Mouse (Mus musculus) kidney, embryonic 16.5 days (tissue): ENCODE data around the gene Ak8. TPM values are rescaled to one million over a fixed set of nuclear protein-coding genes. Genes with fewer than 3 reads are reported as not detected.

Source experiments
- ATAC-seq: fragments of 200-750 bp; cut with Nextera tagmentation; 2 replicates; pipeline ENCODE4 v1.8.0; 2017; ENCODE audit warnings: moderate TSS enrichment; ENCODE audit not compliant: low FRiP score, low TSS enrichment
- H3K27ac ChIP-seq: fragments of 300-500 bp; sonication (generic); 2 replicates; pipeline ENCODE4 v1.5.1; 2014; ENCODE audit warnings: low read length
- H3K27me3 ChIP-seq: fragments of 300-500 bp; sonication (generic); 2 replicates; pipeline ENCODE4 v1.6.1; 2014; ENCODE audit warnings: low read length, control low read depth, mixed read lengths; ENCODE audit not compliant: insufficient read depth
- H3K36me3 ChIP-seq: fragments of 300-500 bp; sonication (generic); 2 replicates; pipeline ENCODE4 v1.6.1; 2014; ENCODE audit warnings: low read length, control low read depth, mixed read lengths; ENCODE audit not compliant: insufficient read depth
- H3K4me1 ChIP-seq: fragments of 300-500 bp; sonication (generic); 2 replicates; pipeline ENCODE4 v1.6.1; 2014; ENCODE audit warnings: low read length, control low read depth, mixed read lengths; ENCODE audit not compliant: insufficient read depth
- H3K4me2 ChIP-seq: fragments of 300-500 bp; sonication (generic); replicated peaks from 2 replicates; pipeline ENCODE4 v1.6.1; 2014; ENCODE audit warnings: low read depth, low read length
- H3K4me3 ChIP-seq: fragments of 300-500 bp; sonication (generic); 2 replicates; pipeline ENCODE4 v1.5.1; 2014; ENCODE audit warnings: mild to moderate bottlenecking, low read length
- H3K9ac ChIP-seq: fragments of 300-500 bp; sonication (generic); replicated peaks from 2 replicates; pipeline ENCODE4 v1.6.1; 2014; ENCODE audit warnings: low read length
- H3K9me3 ChIP-seq: fragments of 300-500 bp; sonication (generic); 2 replicates; pipeline ENCODE4 v1.6.1; 2016; ENCODE audit warnings: low read length, control low read depth
- WGBS: fragments of 180-500 bp; shearing (Covaris S2); extraction: QIAGEN DNeasy Blood & Tissue Kit; methylation state at CpG from one replicate; pipeline ENCODE4 v1.1.7; 2014; 5-methylcytosine and 5-hydroxymethylcytosine counted together
- microRNA-seq: library from miRNA; unstranded; fragments of <30 nt; microRNA quantifications from one replicate; pipeline ENCODE4, GENCODE M21; 2016
- polyA plus RNA-seq: library from polyadenylated mRNA; unstranded; fragments of >200 nt; fragmentation: Nextera tagmentation; extraction: Ambion mirVana; gene quantifications from 2 replicates; pipeline ENCODE4 v1.2.1, GENCODE M21; 2015

The Ak8 gene
- polyA plus RNA-seq, 1 experiment from 2014 or later: 1.2 TPM

GRCm38 (mm10) chr2:28848879-28849278 is 148.9 kb downstream of the Ak8 start:
- Histone ChIP-seq H3K4me2 (no peak overlapping the region), H3K9me3 (no peaks in the 10 kb centered on the region), H3K36me3 (peaks cover 36% of the 10 kb centered on the region), H3K27ac (no peak overlapping the region), H3K9ac (no peak overlapping the region), H3K4me1 (no peaks in the 10 kb centered on the region), H3K27me3 (no peaks in the 10 kb centered on the region), H3K4me3 (no peak overlapping the region)
- ATAC-seq: no peak
- WGBS: 85% methylated on average over 2 of the region's 2 CpGs

DNA sequence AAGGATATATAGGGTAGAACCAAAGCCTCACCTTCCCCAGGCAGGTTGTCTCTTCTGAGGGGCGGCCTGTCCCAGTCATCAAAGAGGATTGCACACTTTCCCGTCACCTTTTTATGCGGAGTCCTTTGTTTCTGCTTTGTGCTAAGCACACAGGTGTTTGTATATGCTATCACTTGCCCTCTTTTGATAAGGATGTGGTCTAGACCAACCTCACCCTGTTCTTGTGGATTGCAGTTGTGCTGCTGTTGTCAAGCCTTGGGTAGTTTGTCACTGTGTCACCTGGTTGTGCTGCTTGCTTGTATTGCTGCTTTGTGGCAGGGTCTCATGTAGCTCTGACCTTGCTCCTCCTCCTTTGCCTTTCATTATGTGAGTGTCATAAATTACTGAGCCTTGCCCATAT is 152.6 kb downstream of the Ak8 start:
- no peak for ATAC-seq
- Histone ChIP-seq H3K27me3 (no peaks in the 10 kb centered on the region), H3K9me3 (no peaks in the 10 kb centered on the region), H3K4me3 (no peak overlapping the region), H3K36me3 (peaks cover 25% of the 10 kb centered on the region), H3K9ac (no peak overlapping the region), H3K4me2 (no peak overlapping the region), H3K4me1 (no peaks in the 10 kb centered on the region), H3K27ac (no peak overlapping the region)
- WGBS: 92% methylated on average over 3 of the region's 3 CpGs

- H3K27me3 ChIP-seq: no peaks in the 10 kb centered on the region
- H3K4me2 ChIP-seq: no peak overlapping the region
- 97% methylated on average over 2 of the region's 2 CpGs for WGBS
- no peak overlapping the region for H3K27ac ChIP-seq
- H3K36me3 ChIP-seq: peaks cover 32% of the 10 kb centered on the region
- no peak overlapping the region for H3K9ac ChIP-seq
- H3K4me1 ChIP-seq: no peaks in the 10 kb centered on the region
- H3K9me3 ChIP-seq: no peaks in the 10 kb centered on the region
- H3K4me3 ChIP-seq: no peak overlapping the region
- no peak for ATAC-seq
Measured at GRCm38 (mm10) chr2:28855773-28856172, 155.8 kb downstream of the Ak8 start.

DNA sequence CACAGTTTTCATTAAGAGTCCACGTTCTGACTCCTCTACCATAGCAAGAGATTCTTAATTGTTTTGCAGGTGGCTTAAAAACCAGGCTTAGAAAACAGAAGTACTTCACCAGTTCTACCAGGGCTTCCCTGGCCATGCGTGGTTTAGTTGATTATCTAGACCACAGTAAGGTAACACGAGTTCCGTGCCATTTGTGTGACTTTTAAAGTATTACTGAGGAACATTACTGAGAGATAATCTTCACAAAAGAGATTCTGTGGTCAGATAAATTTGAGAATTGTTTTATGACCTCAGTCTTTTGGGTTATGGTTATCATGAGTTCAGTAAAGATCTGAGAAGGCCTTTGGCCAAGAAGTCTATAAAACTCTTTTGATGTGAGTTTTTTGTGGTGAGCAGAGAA is 159.3 kb downstream of the Ak8 start:
- peaks cover 59% of the 10 kb centered on the region for H3K36me3 ChIP-seq
- WGBS: 88% methylated on average over 4 of the region's 4 CpGs
- H3K4me2 ChIP-seq: no peak overlapping the region

GRCm38 (mm10) chr2:28860678-28861423 is 160.9 kb downstream of the Ak8 start:
- H3K9ac ChIP-seq: no peak overlapping the region
- no peaks in the 10 kb centered on the region for H3K9me3 ChIP-seq
- no peak overlapping the region for H3K4me2 ChIP-seq
- 92% methylated on average over 8 of the region's 8 CpGs for WGBS
- no peak for ATAC-seq
- no peaks in the 10 kb centered on the region for H3K27me3 ChIP-seq
- peaks cover 54% of the 10 kb centered on the region for H3K36me3 ChIP-seq
- no peaks in the 10 kb centered on the region for H3K4me1 ChIP-seq
- H3K27ac ChIP-seq: no peak overlapping the region
- no peak overlapping the region for H3K4me3 ChIP-seq

More for the DNA sequence above, 159.3 kb downstream of the Ak8 start:
- Histone ChIP-seq H3K4me1 (no peaks in the 10 kb centered on the region), H3K4me3 (no peak overlapping the region), H3K9me3 (no peaks in the 10 kb centered on the region), H3K27me3 (no peaks in the 10 kb centered on the region), H3K9ac (no peak overlapping the region), H3K27ac (no peak overlapping the region)
- ATAC-seq: no peak

Small RNA genes lying within 50 kb of the gene (microRNA-seq; reads per million reads assigned to microRNA genes)
- gene Mir3088: 2.8 reads per million, percentile 13 among the genes with 10 or more reads in this experiment

Other genes with a start within 250 kb of the Ak8 start
- gene 1700007K13Rik, start 233.8 kb upstream of the Ak8 start, polyA plus RNA-seq: 0.22 and 0.94 TPM in 2 replicates
- 70.8 and 74.2 TPM in 2 replicates for gene Mrps2, start 232.1 kb upstream of the Ak8 start, polyA plus RNA-seq
- 5.5 and 6.3 TPM in 2 replicates for gene Gbgt1, start 203.3 kb upstream of the Ak8 start, polyA plus RNA-seq
- 8.3 and 9.8 TPM in 2 replicates for gene Gm10134, start 194.1 kb upstream of the Ak8 start, polyA plus RNA-seq
- 24.7 and 28.7 TPM in 2 replicates for gene Ralgds, start 187.0 kb upstream of the Ak8 start, polyA plus RNA-seq
- gene Cel, start 136.8 kb upstream of the Ak8 start, polyA plus RNA-seq: not detected in 2 replicates
- 48.5 and 49.7 TPM in 2 replicates for gene Gtf3c5, start 116.4 kb upstream of the Ak8 start, polyA plus RNA-seq
- gene Gfi1b, start 78.2 kb upstream of the Ak8 start, polyA plus RNA-seq: 0.33 and 0.42 TPM in 2 replicates
- gene Tsc1, start 58.9 kb upstream of the Ak8 start, polyA plus RNA-seq: 23.1 and 23.3 TPM in 2 replicates
- gene Spaca9, start 437 bp upstream of the Ak8 start, polyA plus RNA-seq: 2.3 and 2.7 TPM in 2 replicates
- gene Gtf3c4, start 140.2 kb downstream of the Ak8 start, polyA plus RNA-seq: 16.0 and 16.7 TPM in 2 replicates
- gene Ddx31, start 140.2 kb downstream of the Ak8 start, polyA plus RNA-seq: 14.1 and 14.3 TPM in 2 replicates
- not detected in 2 replicates for gene Barhl1, start 216.5 kb downstream of the Ak8 start, polyA plus RNA-seq